Mouse (Mus musculus): ENCODE data around the gene Mrpl44. TPM values are rescaled to one million over a fixed set of nuclear protein-coding genes. Genes with fewer than 3 reads are reported as not detected.

Gene Mrpl44
- polyA plus RNA-seq, 1 experiment: 25.2 TPM

GRCm38 (mm10) chr1:79761917-79762271, 13.9 kb upstream of the Mrpl44 start:
- no peak for DNase-seq (ENCODE audit: extremely low spot score in 1 of 2, low spot score in 1 of 2)

- DNase-seq (ENCODE audit: extremely low spot score in 1 of 2, low spot score in 1 of 2): no peak
Observed at GRCm38 (mm10) chr1:79762282-79763250, 13.3 kb upstream of the Mrpl44 start.

- DNase-seq (ENCODE audit: extremely low spot score in 1 of 2, low spot score in 1 of 2): no peak
Observed at GRCm38 (mm10) chr1:79764031-79764430, 11.8 kb upstream of the Mrpl44 start.

GRCm38 (mm10) chr1:79764483-79764882, 11.3 kb upstream of the Mrpl44 start:
- DNase-seq (ENCODE audit: extremely low spot score in 1 of 2, low spot score in 1 of 2): no peak

DNA sequence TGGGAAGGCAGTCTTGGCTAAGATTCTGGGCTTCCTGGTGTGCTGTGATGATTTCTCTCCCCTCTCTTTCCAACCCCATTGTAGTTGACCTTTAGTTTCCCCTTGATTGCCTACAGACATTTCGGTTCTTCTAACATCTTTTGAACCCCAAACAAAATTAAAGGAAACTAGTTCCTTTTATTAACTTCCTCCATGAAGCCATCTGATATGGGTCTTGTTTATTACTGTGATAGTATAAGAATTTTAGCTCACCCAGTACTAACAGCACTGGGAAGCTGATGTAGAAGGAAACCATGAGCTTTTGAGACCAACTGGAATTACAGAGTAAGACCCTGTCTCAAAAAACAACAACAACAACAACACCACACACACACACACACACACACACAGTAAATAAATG, 7.6 kb upstream of the Mrpl44 start:
- DNase-seq (ENCODE audit: extremely low spot score in 1 of 2, low spot score in 1 of 2): no peak

- DNase-seq (ENCODE audit: extremely low spot score in 1 of 2, low spot score in 1 of 2): no peak
Observed at GRCm38 (mm10) chr1:79774164-79774780, 1.5 kb upstream of the Mrpl44 start.

- DNase-seq (ENCODE audit: extremely low spot score in 1 of 2, low spot score in 1 of 2): no peak
Observed at GRCm38 (mm10) chr1:79778011-79778410, 2.2 kb downstream of the Mrpl44 start.

- DNase-seq (ENCODE audit: extremely low spot score in 1 of 2, low spot score in 1 of 2): no peak
Observed at GRCm38 (mm10) chr1:79782433-79782832, 6.6 kb downstream of the Mrpl44 start.

DNA sequence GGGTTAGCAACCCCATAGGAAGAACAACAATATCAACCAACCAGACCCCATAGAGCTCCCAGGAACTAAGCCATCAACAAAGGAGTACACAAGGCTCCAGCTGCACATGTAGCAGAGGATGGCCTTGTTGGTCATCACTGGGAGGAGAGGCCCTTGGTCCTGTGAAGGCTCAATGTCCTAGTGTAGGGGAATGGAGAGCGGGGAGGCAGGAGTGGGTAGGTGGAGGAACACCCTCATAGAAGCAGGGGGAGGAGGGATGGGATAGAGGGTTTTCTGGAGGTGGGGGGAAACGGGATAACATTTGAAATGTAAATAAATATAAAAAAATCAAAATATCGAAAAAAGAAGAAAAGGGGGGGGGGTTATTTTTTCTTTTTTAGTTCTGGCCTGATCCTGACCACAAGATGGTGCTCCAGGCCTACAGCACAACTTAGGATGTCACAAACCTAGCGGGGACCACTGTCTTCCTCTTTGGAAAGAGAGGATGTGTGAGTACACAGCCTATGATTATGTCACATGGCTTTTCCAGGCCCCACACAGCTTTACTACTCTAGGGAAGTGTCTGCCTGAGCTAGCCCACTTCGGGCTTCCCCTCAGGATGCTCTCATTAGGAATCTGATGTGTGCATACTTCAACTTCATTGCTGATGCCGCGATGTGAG, 10.6 kb downstream of the Mrpl44 start:
- peak in 1 of 2 experiments; percentile 57 for DNase-seq (ENCODE audit: extremely low spot score in 1 of 2, low spot score in 1 of 2)

GRCm38 (mm10) chr1:79797084-79797483, 21.3 kb downstream of the Mrpl44 start:
- no peak for DNase-seq (ENCODE audit: extremely low spot score in 1 of 2, low spot score in 1 of 2)

- DNase-seq (ENCODE audit: extremely low spot score in 1 of 2, low spot score in 1 of 2): no peak
Observed at GRCm38 (mm10) chr1:79802858-79803427, 27.1 kb downstream of the Mrpl44 start.

GRCm38 (mm10) chr1:79803614-79804013, 27.8 kb downstream of the Mrpl44 start:
- DNase-seq (ENCODE audit: extremely low spot score in 1 of 2, low spot score in 1 of 2): no peak

DNA sequence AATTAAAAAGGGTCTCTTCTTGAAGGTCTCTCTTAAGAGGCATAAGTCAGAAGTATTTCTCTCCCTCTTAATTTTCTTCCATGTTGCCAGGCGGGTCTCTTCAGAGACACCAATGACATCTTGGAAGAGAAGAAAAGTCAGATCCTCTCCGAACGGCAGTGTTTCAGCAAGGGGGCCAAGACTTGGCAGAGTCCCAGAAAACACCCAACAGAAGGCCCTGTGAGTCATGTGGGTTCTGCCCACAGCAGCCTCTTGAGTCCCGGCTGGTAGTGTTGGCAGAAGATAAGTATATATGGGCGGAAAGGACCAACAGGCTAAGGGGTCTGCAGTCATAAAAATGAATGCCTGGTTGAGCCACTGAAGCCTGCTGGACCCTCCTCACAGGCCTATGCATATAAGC, 31.0 kb downstream of the Mrpl44 start:
- DNase-seq (ENCODE audit: extremely low spot score in 1 of 2, low spot score in 1 of 2): peak in 1 of 2 experiments; percentile 24

DNA sequence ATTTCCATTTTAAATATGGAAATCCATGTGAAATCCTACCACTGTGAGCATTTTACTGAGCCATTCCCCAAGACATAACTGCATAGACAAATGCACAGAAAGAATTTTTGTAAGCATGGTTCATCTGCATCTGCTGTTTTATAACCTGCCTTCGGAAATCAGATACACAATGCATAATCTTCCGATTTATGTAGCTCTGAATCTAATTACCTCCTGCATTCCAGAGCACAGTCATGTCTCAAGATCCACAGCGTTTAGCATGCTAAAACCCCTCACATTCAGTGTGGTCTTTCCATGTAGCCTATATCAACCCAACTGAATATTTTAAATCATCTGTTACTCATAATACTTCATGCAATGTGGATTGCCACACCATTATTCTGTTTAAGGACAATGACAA, 33.6 kb downstream of the Mrpl44 start:
- no peak for DNase-seq (ENCODE audit: extremely low spot score in 1 of 2, low spot score in 1 of 2)

GRCm38 (mm10) chr1:79815446-79815845, 39.6 kb downstream of the Mrpl44 start:
- no peak for DNase-seq (ENCODE audit: extremely low spot score in 1 of 2, low spot score in 1 of 2)

GRCm38 (mm10) chr1:79819296-79819879, 43.6 kb downstream of the Mrpl44 start:
- DNase-seq (ENCODE audit: extremely low spot score in 1 of 2, low spot score in 1 of 2): peak in 1 of 2 experiments; percentile 24

- DNase-seq (ENCODE audit: extremely low spot score in 1 of 2, low spot score in 1 of 2): peak in 1 of 2 experiments; percentile 47
Observed at GRCm38 (mm10) chr1:79822806-79823525, 47.1 kb downstream of the Mrpl44 start.

DNA sequence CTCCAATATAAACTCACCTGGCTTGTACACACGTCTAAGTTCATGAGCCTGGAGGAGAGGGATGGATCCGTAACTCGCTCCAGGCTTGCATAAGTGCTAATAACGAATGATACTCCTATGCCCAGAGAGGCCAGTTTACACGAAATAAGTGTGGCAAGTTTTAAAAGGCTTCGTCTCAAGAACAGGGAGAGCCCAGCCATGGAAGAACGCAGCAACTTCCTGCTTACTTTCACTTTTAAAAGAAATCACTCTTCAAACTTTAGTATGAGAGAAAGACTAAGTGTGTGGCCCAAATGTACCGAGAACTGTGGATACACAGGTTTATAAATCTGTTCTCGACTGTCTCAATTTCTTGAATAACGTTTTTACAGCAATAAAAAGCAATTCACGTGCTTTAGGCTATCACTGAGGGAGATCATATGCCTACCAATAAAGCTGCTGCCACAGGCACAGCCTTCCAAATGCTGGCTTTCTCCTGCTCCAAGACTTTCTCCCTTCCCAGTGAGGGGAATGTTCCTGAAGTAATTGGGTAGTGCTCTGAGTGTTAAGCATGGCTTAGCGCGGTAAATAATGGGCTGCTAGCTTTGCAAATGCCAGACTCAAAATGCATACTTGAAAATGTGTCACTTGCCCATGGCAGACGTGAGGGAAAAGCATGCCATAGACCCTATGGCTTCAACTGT, 48.3 kb downstream of the Mrpl44 start:
- DNase-seq (ENCODE audit: extremely low spot score in 1 of 2, low spot score in 1 of 2): peak in 1 of 2 experiments; percentile 25

Measured in frontal cortex, adult 2 months (tissue).